Mouse (Mus musculus): ENCODE results near the gene Mxi1.

DNA sequence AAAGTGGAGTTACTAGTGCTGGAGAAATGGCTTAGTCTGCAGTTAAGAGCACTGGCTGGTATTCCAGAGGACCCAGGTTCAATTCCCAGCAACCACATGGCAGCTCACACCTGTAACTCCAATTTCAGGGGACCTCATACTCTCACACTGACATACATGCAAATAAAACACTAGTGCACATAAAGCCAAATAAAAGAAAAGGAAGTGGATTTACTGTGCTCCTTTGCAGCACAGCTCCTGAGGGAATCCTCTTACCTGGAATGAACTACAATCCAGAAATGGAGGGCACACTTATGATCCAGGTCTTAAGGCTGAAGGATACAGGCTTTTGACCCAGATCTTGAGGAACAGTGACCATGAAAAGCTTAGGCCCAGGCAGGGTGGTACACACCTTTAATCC, 83.3 kb downstream of the Mxi1 start:
- TF ChIP-seq POLR2A (IDR thresholded peaks at IDR 0.05; ENCODE audit: borderline replicate concordance, extremely low read depth, low read depth, low read length) (no peak), CTCF (IDR thresholded peaks at IDR 0.05; ENCODE audit: insufficient read depth, low read length) (no peak)

All from lung, adult 2 months (tissue).